Mouse (Mus musculus): ENCODE results near the gene Slc25a34. TPM values are rescaled to one million over a fixed set of nuclear protein-coding genes. Genes with fewer than 3 reads are reported as not detected.

Gene Slc25a34
- polyA plus RNA-seq, 1 experiment from 2014 or later = 0.15 TPM

DNA sequence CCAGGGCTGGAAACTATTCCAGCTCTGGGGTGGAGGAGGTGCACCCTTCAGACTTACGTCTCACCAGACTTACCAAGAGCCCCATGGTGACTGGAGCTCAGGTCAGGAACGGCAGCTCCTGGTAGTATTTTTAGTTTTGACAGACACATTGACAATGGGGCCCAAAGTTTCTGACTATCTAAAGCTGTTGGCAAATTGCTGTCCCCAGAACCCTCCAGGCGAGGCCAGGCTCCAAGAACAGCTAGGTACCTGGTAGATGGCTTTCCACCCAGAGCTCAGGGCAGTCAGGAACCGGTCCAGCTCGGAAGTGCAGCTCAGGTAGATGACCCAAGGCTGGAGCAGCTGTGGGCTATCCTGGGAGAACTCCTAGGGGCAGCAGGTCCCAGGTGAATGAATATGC lies 3.9 kb upstream of the Slc25a34 start:
- H3K27me3 ChIP-seq = no peaks in the 10 kb centered on the region
- ChIA-PET POLR2A (interaction anchor here (0.6 to 0.7 kb wide), 2 partner anchors 10 to 335 kb away, joined by 3 to 4 read pairs; no protein-coding TSS in a partner anchor), CTCF (interaction anchor here (1.2 kb wide), 1 partner anchor 10 kb away, joined by 3 read pairs; no protein-coding TSS in a partner anchor)
- TF ChIP-seq CTCF (IDR thresholded peaks at IDR 0.05) = no peak
- in situ Hi-C loops (cut with MboI; ENCODE audit: low pct_unique_long_range_greater_than_20kb) = no loop called here
- DNase-seq (ENCODE audit: low read depth, low spot score) = no peak
- no peak for ATAC-seq

DNA sequence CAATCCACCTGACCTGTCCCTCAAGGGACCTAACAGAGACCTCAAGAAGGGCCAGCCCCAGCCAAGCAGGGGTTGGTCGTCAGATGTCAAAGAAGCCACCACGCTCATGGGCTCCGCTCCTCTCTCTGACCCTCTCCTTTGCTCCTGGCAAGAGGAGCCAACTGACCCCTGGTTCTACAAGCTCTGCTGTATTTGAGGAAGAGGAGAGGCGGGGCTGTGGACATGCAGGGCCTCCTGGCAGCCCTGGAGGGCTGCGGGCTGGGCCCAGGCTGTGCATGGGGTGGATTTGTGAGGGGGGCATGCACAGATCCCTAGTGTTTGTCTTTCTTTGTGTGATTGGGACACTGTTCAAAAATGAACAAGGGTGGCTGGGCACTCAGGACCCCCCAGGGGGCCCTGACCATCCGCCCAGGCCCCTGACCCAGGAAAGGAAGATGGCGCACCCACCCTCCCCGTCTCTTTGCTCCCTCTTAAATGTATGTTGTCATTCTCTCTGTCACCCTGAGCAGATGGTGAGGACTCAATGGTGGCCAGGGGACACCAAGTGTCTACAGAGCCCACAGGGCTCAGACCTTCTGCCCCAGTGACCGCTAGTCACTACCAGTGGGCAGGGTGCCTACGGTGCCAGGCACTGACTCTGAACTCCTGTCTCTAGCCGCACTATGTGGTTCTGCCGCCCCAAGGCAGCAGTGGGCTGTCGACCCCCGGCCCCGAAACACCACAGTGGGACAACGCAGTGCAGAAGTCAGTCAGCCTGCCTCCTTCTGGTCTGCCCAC lies 2.3 kb upstream of the Slc25a34 start:
- in situ Hi-C loops (cut with MboI; ENCODE audit: low pct_unique_long_range_greater_than_20kb) = no loop called here
- ATAC-seq (no peak), DNase-seq (ENCODE audit: low read depth, low spot score) (no peak)
- ChIA-PET POLR2A (no interaction called here), CTCF (no interaction called here)
- TF ChIP-seq CTCF (IDR thresholded peaks at IDR 0.05) = no peak
- no peaks in the 10 kb centered on the region for H3K27me3 ChIP-seq

DNA sequence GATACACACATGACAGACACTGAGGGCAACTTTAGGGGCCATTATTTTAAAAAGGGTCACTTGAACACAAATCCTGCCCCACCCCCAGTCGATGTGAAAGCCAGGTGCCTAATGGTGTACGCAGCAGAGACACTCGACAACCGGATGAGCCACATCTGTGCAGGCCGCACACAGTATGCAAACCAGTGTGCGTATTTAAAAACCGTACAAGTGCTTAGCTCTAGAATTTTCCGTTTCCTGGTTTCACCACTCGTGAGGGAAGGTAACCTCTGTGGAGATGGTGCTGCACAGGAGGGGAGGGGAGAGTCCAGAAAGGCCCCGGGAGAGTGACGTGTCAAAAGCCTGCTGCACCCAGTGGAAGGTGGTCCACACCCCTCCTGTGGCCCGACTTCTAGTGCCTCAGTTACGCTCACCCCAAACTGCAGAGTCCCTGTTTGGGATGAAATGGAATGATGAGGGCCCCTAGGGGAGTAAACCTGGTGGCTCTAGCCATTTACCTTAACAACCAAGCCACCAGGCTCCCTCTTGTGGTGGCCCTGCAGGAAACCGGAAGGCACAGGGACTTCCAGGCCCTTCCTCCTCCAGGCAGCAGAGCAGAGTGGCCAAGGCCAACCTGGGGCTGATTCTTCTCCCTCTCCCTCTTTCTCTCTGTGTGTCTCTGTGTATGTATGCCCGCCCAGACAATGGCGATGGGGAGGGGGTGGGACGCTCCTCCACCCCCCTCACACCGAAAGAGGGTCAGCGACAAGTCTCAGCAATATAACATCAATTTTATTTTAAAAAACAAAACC lies 1.6 kb upstream of the Slc25a34 start:
- ATAC-seq = peak; percentile 27
- in situ Hi-C loops (cut with MboI; ENCODE audit: low pct_unique_long_range_greater_than_20kb) = no loop called here
- no peak for DNase-seq (ENCODE audit: low read depth, low spot score)
- ChIA-PET CTCF (interaction anchor here (0.7 to 1.0 kb wide), 2 partner anchors 11 to 143 kb away, joined by 3 read pairs; no protein-coding TSS in a partner anchor), POLR2A (no interaction called here)
- no peak for TF ChIP-seq CTCF (IDR thresholded peaks at IDR 0.05)
- H3K27me3 ChIP-seq = no peaks in the 10 kb centered on the region

DNA sequence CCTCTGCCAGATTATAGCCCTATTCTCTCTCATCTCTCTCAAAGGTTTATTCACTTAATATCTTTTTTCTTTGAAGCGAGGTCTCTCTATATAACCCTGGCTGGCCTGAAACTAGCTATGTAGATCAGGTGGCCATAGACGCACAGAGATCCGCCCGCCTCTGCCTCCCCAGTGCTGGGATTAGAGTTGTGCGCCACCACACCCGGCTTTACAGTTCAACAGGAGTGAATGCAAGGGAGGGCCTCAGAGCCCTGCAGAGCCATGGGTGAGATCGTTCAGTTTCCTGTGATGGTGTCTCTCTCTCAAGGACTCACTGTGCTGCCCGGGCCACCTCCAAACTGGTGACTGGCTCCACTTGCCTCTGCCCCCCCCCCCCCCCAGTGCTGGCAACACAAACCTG lies 513 bp upstream of the Slc25a34 start:
- ChIA-PET POLR2A (no interaction called here), CTCF (no interaction called here)
- H3K27me3 ChIP-seq = no peaks in the 10 kb centered on the region
- no peak for TF ChIP-seq CTCF (IDR thresholded peaks at IDR 0.05)
- DNase-seq (ENCODE audit: low read depth, low spot score) = no peak
- no peak for ATAC-seq
- in situ Hi-C loops (cut with MboI; ENCODE audit: low pct_unique_long_range_greater_than_20kb) = no loop called here

DNA sequence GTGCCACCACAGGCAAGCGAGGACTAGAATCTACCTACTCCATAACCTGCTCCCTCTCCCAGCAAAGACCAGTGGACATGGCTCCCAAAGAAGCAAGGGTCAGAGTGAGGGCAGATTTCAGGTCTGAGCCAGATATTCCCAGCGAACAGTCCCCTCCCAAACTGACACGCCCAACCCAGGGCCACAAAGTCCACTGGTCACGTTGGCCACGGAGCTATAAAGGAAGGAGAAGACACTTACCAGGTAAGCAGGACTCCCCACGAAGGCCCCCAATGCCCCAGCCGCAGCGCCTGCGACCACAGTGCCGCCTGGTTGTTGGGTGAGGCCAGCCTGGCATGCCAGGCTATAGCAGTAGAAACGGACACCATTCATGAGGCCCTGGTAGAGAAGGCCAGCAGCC lies 584 bp downstream of the Slc25a34 start:
- ChIA-PET CTCF (no interaction called here), POLR2A (no interaction called here)
- DNase-seq (ENCODE audit: low read depth, low spot score) (no peak), ATAC-seq (no peak)
- no peaks in the 10 kb centered on the region for H3K27me3 ChIP-seq
- in situ Hi-C loops (cut with MboI; ENCODE audit: low pct_unique_long_range_greater_than_20kb) = no loop called here
- TF ChIP-seq CTCF (IDR thresholded peaks at IDR 0.05) = no peak

DNA sequence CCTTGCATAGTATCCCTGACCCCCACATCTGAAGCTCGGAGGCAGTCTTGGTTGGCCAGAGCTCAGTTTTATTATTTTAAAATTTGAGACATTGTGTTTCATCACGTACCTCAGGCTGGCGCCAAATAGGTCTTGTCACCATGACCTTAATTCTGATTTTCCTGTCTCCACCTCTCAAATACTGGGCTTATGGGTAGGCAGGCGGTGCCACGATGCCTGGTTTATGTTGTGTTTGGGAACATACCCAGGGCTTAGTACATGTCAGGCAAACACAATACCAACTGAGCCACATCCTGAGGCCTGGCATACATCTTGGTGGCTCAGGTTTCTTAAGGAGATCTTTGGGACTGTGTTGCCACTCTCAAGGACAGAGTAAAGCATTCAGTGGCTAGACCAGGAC lies 1.0 kb downstream of the Slc25a34 start:
- CTCF ChIA-PET = no interaction called here
- POLR2A ChIA-PET = no interaction called here
- in situ Hi-C loops (cut with MboI; ENCODE audit: low pct_unique_long_range_greater_than_20kb) = no loop called here
- no peaks in the 10 kb centered on the region for H3K27me3 ChIP-seq
- TF ChIP-seq CTCF (IDR thresholded peaks at IDR 0.05) = no peak
- DNase-seq (ENCODE audit: low read depth, low spot score) (no peak), ATAC-seq (no peak)

DNA sequence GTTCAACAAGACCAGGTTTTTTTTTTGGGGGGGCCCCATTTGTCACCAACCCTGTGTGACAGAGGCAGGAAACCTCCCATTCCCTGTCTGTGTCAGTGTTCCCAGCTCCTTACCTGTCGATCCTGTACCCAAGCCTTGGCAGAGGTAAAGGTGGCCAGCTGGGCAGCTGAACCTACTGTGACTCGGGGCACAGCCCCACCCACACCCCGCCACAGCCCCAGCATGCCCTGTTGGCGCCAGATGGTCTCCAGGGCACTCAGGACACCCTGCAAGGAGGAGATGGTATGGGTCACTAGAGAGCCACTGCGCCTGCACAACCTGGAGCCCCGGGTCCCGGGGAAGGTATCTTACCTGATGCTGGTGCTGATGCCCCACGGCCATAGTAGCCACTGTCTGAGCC lies 1.5 kb downstream of the Slc25a34 start:
- ChIA-PET CTCF (no interaction called here), POLR2A (interaction anchor here (0.7 kb wide), 1 partner anchor 18 kb away, joined by 4 read pairs; no protein-coding TSS in a partner anchor)
- DNase-seq (ENCODE audit: low read depth, low spot score) = no peak
- TF ChIP-seq CTCF (IDR thresholded peaks at IDR 0.05) = no peak
- H3K27me3 ChIP-seq = no peaks in the 10 kb centered on the region
- in situ Hi-C loops (cut with MboI; ENCODE audit: low pct_unique_long_range_greater_than_20kb) = no loop called here
- no peak for ATAC-seq

DNA sequence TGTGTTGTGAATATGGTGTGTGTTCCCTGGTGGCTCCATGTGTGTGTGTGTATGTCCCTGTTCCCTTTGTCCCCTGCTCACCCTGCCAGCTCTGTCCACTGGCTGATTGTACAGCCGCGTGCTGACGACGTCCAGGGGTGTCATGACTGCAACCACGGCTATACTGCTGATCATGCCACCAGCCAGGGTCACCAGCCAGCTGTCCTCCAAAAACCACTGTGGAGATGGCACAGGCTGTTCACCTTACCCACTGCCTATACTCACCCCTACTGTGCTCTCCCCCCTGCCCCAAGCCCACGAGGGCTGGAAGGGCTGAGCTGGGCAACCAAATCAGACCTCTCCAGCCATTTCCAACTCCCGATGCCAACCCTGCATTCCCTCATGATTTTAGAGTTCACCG lies 2.3 kb downstream of the Slc25a34 start:
- no peak for DNase-seq (ENCODE audit: low read depth, low spot score)

DNA sequence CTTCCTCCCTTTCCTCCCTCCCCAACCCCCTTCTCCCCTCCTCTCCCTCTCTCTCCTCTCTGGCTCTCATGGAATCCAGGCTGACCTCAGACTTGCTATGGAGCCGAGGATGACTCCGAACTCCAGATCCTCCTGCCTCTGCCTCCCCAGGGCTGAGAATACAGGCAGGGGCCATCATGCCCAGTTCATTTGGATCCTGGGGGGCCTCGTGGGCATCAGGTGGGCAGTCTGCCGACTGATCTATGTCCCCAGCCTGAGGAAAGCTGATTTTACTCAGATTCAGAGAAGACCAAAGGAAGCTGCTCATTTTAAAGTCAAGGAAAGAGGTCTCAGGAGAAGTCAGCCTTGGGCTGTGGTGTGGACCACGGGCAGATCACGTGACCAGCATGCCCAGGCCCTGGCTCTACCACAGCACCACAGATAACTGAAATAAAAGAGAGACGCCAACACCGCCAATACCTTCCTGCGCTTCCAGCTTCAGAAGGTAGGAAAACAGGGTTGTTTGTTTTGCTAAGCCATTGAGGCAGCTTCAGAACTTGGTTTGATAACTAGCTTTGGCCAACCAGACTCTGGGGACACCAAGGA lies 4.2 kb downstream of the Slc25a34 start:
- DNase-seq (ENCODE audit: low read depth, low spot score) (no peak), ATAC-seq (no peak)
- CTCF ChIA-PET = interaction anchor here (0.6 to 1.3 kb wide), 4 partner anchors 13 to 18 kb away, joined by 3 read pairs; no protein-coding TSS in a partner anchor
- POLR2A ChIA-PET = no interaction called here
- in situ Hi-C loops (cut with MboI; ENCODE audit: low pct_unique_long_range_greater_than_20kb) = loop anchor here (10.0 kb wide), 3 partner anchors 95 to 225 kb away; partner anchors contain the start of gene Ctrc
- H3K27me3 ChIP-seq = no peaks in the 10 kb centered on the region
- no peak for TF ChIP-seq CTCF (IDR thresholded peaks at IDR 0.05)

More for the DNA sequence above, 2.3 kb downstream of the Slc25a34 start:
- TF ChIP-seq CTCF (IDR thresholded peaks at IDR 0.05) = no peak
- in situ Hi-C loops (cut with MboI; ENCODE audit: low pct_unique_long_range_greater_than_20kb) = no loop called here
- ATAC-seq = no peak
- H3K27me3 ChIP-seq = no peaks in the 10 kb centered on the region
- ChIA-PET CTCF (no interaction called here), POLR2A (interaction anchor here (0.7 kb wide), 1 partner anchor 17 kb away, joined by 4 read pairs; no protein-coding TSS in a partner anchor)

DNA sequence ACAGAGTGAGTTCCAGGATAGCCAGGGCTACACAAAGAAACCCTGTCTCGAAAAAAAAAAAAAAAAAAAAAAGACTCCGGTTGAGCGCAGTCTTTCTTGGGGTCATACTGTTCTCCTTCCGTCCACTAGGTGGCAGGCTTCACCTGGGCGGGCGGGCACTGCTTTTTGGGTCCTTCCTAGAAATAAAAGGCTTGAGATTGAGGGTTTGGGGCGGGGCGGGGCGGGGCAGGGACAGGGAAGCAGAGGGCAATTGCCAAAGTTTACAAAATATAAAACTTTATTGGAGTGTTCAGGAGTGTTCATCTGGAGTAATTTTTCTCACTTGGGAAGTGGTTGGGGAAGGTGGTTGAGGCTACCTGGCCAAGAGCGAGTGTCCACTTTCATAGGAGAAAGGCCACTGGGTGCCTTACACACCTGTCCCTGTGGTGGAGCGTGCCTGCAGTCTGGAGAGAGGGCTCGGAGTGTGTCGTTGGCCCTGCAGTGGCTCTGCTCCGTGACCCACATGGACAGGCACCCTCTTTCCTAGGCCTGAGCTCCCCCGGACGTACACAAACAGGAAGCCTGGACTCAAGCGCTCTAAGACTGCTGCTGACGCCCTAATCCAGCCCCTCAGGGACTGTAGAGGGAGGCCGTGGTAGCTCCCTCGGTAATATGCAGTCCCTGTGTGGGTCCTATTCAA lies 4.9 kb downstream of the Slc25a34 start, which contains the start of gene Tmem82:
TSS of gene Tmem82 (minus strand) at position 69 of the 679 bp plus-strand sequence.
- POLR2A ChIA-PET = no interaction called here
- no peak for DNase-seq (ENCODE audit: low read depth, low spot score)
- no peak for ATAC-seq
- CTCF ChIA-PET = interaction anchor here (1.3 kb wide), 1 partner anchor 17 kb away, joined by 3 read pairs; no protein-coding TSS in a partner anchor
- in situ Hi-C loops (cut with MboI; ENCODE audit: low pct_unique_long_range_greater_than_20kb) = loop anchor here (10.0 kb wide), 3 partner anchors 96 to 226 kb away; partner anchors contain the start of gene Ctrc
- no peaks in the 10 kb centered on the region for H3K27me3 ChIP-seq
- no peak for TF ChIP-seq CTCF (IDR thresholded peaks at IDR 0.05)

All from Patski (cell line).